Mouse (Mus musculus) midbrain, embryonic 15.5 days (tissue): ENCODE measurements around the gene 3110082J24Rik. TPM values are rescaled to one million over a fixed set of nuclear protein-coding genes. Genes with fewer than 3 reads are reported as not detected.

ENCODE experiments used
- ATAC-seq: fragments of 200-750 bp; cut with Nextera tagmentation; replicated peaks from 2 replicates; pipeline ENCODE4 v1.8.0; 2017; ENCODE audit warnings: moderate TSS enrichment
- H3K27ac ChIP-seq: fragments of 300-500 bp; sonication (generic); 2 replicates; pipeline ENCODE4 v1.5.1; 2015; ENCODE audit warnings: mild to moderate bottlenecking, inconsistent platforms
- H3K27me3 ChIP-seq: fragments of 300-500 bp; sonication (generic); replicated peaks from 2 replicates; pipeline ENCODE4 v1.6.1; 2015; ENCODE audit warnings: inconsistent platforms
- H3K36me3 ChIP-seq: fragments of 300-500 bp; sonication (generic); replicated peaks from 2 replicates; pipeline ENCODE4 v1.6.1; 2015; ENCODE audit warnings: inconsistent platforms
- H3K4me1 ChIP-seq: fragments of 300-500 bp; sonication (generic); 2 replicates; pipeline ENCODE4 v1.6.1; 2015; ENCODE audit warnings: inconsistent platforms
- H3K4me2 ChIP-seq: fragments of 300-500 bp; sonication (generic); 2 replicates; pipeline ENCODE4 v1.6.1; 2015; ENCODE audit warnings: inconsistent platforms, mild to moderate bottlenecking, moderate library complexity
- H3K4me3 ChIP-seq: fragments of 300-500 bp; sonication (generic); 2 replicates; pipeline ENCODE4 v1.5.1; 2015; ENCODE audit warnings: mild to moderate bottlenecking, inconsistent platforms
- H3K9ac ChIP-seq: fragments of 300-500 bp; sonication (generic); 2 replicates; pipeline ENCODE4 v1.6.1; 2015; ENCODE audit warnings: mild to moderate bottlenecking, inconsistent platforms
- H3K9me3 ChIP-seq: fragments of 300-500 bp; sonication (generic); 2 replicates; pipeline ENCODE4 v1.6.1; 2016; ENCODE audit warnings: inconsistent platforms
- WGBS: fragments of 180-500 bp; shearing (Covaris S2); methylation state at CpG from one replicate; pipeline ENCODE4 v1.1.7; 2015; ENCODE audit warnings: mixed read lengths; 5-methylcytosine and 5-hydroxymethylcytosine counted together
- polyA plus RNA-seq: library from polyadenylated mRNA; unstranded; fragments of >200 nt; fragmentation: Nextera tagmentation; extraction: Ambion mirVana; gene quantifications from 2 replicates; pipeline ENCODE4 v1.2.1, GENCODE M21; 2015

3110082J24Rik gene
- polyA plus RNA-seq, 1 experiment from 2014 or later, result 3.9 TPM

GRCm38 (mm10) chr5:30135711-30136231 lies 29.9 kb upstream of the 3110082J24Rik start:
- Histone ChIP-seq H3K36me3 (peaks cover 53% of the 10 kb centered on the region), H3K9me3 (no peaks in the 10 kb centered on the region), H3K9ac (no peak overlapping the region), H3K4me1 (no peaks in the 10 kb centered on the region), H3K4me3 (no peak overlapping the region), H3K4me2 (no peak overlapping the region), H3K27ac (no peak overlapping the region), H3K27me3 (no peaks in the 10 kb centered on the region)
- no peak for ATAC-seq
- 92% methylated on average over 11 of the region's 11 CpGs for WGBS

DNA sequence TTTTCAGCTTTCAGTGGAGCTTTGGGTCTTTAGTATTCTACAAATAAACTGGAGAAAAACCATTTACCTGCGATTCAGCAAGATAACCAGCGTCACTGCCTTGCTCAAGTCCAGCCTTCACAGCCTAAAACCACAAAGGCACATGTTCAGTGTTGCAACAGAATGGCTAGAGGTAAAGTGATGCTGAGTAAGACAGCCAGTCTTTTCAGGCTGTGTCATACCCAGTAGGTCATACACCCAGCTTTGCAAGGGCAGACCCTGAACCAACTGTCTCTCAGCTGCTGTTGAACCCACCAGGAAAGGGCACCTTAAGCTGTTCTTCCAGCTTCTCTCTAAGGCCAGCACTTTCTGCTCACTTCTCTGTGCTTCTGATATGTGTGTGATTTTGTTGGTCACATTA lies 26.3 kb upstream of the 3110082J24Rik start:
- Histone ChIP-seq H3K4me2 (no peak overlapping the region), H3K36me3 (peaks cover 63% of the 10 kb centered on the region), H3K27me3 (no peaks in the 10 kb centered on the region), H3K4me1 (no peaks in the 10 kb centered on the region), H3K27ac (no peak overlapping the region), H3K4me3 (no peak overlapping the region), H3K9me3 (no peaks in the 10 kb centered on the region), H3K9ac (no peak overlapping the region)
- 97% methylated on average over 2 of the region's 2 CpGs for WGBS
- ATAC-seq, result no peak

DNA sequence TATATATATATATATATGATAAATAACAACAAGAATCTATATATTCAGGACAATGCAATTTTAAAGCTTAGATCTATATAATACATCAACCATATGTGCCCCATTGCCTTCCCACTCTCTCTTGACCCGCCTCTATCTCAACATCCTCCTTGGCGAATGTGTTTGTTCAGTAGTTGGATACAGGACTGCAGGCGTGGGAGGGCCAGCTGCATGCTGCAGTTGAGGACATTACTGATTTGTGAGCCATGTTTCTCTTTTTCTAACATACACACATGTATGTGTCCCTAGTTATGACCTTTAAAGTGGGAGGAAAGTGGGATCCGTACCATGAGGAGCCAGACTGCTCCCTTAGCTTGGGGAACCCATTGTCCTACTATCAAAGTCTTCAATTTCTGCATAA lies 25.4 kb upstream of the 3110082J24Rik start:
- Histone ChIP-seq H3K9me3 (no peaks in the 10 kb centered on the region), H3K27me3 (no peaks in the 10 kb centered on the region), H3K9ac (no peak overlapping the region), H3K36me3 (peaks cover 62% of the 10 kb centered on the region), H3K4me1 (no peaks in the 10 kb centered on the region), H3K4me2 (no peak overlapping the region), H3K27ac (no peak overlapping the region), H3K4me3 (no peak overlapping the region)
- no peak for ATAC-seq
- 92% methylated on average over 4 of the region's 4 CpGs for WGBS

DNA sequence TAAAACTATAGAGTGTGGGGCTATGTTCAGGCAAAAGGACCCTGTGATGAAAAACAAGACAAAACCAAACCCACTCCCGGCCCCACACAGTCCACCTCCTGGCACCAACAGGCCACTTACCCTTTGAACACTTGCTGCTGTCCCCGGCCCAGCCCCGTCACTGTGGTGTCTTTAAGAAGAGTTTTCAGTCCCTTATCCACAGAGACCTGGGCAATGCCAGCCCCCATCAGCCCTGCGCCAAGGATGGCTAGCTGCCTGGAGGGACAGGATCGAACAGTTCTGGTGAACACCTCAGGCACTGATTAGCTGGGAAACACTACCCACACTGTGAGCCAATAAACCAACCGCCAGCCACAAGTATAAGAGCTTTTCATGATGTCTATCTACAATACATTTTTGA lies 22.8 kb upstream of the 3110082J24Rik start:
- no peak for ATAC-seq
- H3K9me3 ChIP-seq, result no peaks in the 10 kb centered on the region
- H3K27me3 ChIP-seq, result no peaks in the 10 kb centered on the region
- H3K36me3 ChIP-seq, result peaks cover 65% of the 10 kb centered on the region
- H3K4me3 ChIP-seq, result no peak overlapping the region
- no peak overlapping the region for H3K4me2 ChIP-seq
- no peak overlapping the region for H3K27ac ChIP-seq
- 97% methylated on average over 6 of the region's 6 CpGs for WGBS
- no peak overlapping the region for H3K9ac ChIP-seq
- H3K4me1 ChIP-seq, result no peaks in the 10 kb centered on the region

DNA sequence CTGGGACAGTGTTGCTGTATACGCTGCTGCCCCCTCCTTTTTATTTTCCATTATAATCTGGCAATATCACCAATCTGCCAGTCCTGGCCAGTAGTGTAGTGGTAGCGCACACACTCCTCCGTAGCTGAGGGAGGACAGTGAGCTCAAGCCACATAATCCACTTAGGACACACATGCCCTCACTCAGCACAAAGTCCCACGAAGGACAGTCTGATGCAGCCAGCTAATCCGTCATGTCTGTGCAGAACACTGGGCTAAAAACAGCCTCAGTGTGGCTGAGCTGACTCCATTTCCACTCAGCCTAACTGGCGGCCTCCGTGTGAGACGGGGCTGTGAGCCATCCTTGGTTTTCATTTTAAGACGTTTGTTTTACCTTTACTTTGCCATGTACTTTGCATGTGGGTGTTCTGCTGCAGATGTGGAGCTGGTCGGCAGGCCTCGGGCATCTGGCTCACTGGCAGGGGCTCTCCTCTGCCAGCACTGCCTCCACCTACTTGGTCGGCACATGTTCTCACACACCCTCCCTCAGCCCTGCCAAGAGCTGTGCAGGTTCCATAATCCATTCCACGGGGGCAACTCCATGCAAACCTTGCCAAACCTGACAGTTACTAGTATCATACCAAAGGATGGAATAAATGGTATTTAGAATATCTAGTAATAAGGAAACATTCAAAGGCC lies 22.2 kb upstream of the 3110082J24Rik start:
- ATAC-seq, result no peak
- Histone ChIP-seq H3K27ac (no peak overlapping the region), H3K4me1 (no peaks in the 10 kb centered on the region), H3K36me3 (peaks cover 66% of the 10 kb centered on the region), H3K9me3 (no peaks in the 10 kb centered on the region), H3K27me3 (no peaks in the 10 kb centered on the region), H3K4me3 (no peak overlapping the region), H3K9ac (no peak overlapping the region), H3K4me2 (no peak overlapping the region)
- WGBS, result 93% methylated on average over 13 of the region's 13 CpGs

GRCm38 (mm10) chr5:30126756-30127155 lies 20.9 kb upstream of the 3110082J24Rik start:
- 90% methylated on average over 7 of the region's 7 CpGs for WGBS
- H3K9ac ChIP-seq, result no peak overlapping the region
- H3K36me3 ChIP-seq, result peaks cover 69% of the 10 kb centered on the region
- ATAC-seq, result no peak
- no peaks in the 10 kb centered on the region for H3K9me3 ChIP-seq
- no peaks in the 10 kb centered on the region for H3K4me1 ChIP-seq
- H3K27me3 ChIP-seq, result no peaks in the 10 kb centered on the region
- no peak overlapping the region for H3K27ac ChIP-seq
- no peak overlapping the region for H3K4me3 ChIP-seq
- no peak overlapping the region for H3K4me2 ChIP-seq

- H3K27me3 ChIP-seq, result no peaks in the 10 kb centered on the region
- no peak overlapping the region for H3K4me2 ChIP-seq
- no peak overlapping the region for H3K4me3 ChIP-seq
- H3K27ac ChIP-seq, result no peak overlapping the region
- H3K4me1 ChIP-seq, result no peaks in the 10 kb centered on the region
- ATAC-seq, result no peak
- WGBS, result 39% methylated on average over 5 of the region's 5 CpGs
- no peaks in the 10 kb centered on the region for H3K9me3 ChIP-seq
- H3K36me3 ChIP-seq, result peaks cover 75% of the 10 kb centered on the region
- H3K9ac ChIP-seq, result no peak overlapping the region
Observed at GRCm38 (mm10) chr5:30125587-30125986, 19.7 kb upstream of the 3110082J24Rik start.

GRCm38 (mm10) chr5:30122481-30122880 lies 16.6 kb upstream of the 3110082J24Rik start:
- ATAC-seq, result no peak
- no peak overlapping the region for H3K4me2 ChIP-seq
- H3K36me3 ChIP-seq, result peaks cover 76% of the 10 kb centered on the region
- no peak overlapping the region for H3K4me3 ChIP-seq
- H3K9ac ChIP-seq, result no peak overlapping the region
- no peak overlapping the region for H3K27ac ChIP-seq
- WGBS, result 94% methylated on average over 6 of the region's 6 CpGs
- H3K9me3 ChIP-seq, result no peaks in the 10 kb centered on the region
- H3K27me3 ChIP-seq, result no peaks in the 10 kb centered on the region
- no peaks in the 10 kb centered on the region for H3K4me1 ChIP-seq

DNA sequence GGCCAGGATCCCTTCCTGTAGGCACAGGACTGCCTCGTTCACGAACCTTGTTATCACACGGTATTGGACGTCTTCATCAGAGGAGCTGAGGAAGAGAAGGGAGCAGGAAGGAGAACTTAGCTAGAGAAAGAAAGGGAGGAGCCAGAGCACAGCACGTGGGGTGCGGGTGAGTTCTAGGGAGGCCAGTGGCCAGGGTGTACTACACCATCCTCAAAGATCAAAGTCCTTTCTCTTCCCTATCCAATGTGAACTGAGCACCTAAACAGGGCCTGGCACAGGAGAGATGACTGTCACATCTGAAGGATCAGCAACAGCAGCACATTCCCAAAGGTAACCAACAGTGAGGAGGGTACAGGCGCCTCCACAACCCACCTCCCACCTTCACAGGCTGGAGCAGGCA lies 14.2 kb upstream of the 3110082J24Rik start:
- WGBS, result 82% methylated on average over 7 of the region's 7 CpGs

GRCm38 (mm10) chr5:30119163-30119562 lies 13.3 kb upstream of the 3110082J24Rik start:
- ATAC-seq, result no peak

More for the DNA sequence above, 14.2 kb upstream of the 3110082J24Rik start:
- Histone ChIP-seq H3K4me1 (no peaks in the 10 kb centered on the region), H3K27ac (no peak overlapping the region), H3K36me3 (peaks cover 64% of the 10 kb centered on the region), H3K27me3 (no peaks in the 10 kb centered on the region), H3K4me2 (no peak overlapping the region), H3K9ac (no peak overlapping the region), H3K9me3 (no peaks in the 10 kb centered on the region), H3K4me3 (no peak overlapping the region)
- ATAC-seq, result no peak

DNA sequence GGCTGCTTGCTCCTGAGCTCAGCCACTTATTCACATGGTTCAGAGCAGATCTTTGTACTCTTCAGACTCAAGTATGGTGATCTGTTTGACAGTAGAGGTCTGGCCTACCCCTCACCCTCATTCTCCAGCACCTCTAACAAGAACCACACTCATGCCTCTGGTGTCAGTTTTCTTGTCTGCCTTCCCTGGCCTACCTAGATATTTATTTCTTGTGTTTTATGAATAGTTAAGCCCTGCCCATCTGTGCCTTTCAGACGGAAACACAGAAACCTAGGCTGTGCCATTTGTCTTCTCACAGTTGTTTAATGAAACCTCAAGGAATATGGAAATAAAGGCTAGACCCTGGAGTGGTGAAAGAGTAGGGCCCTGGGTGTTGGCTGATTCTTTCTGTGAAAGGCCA lies 12.1 kb upstream of the 3110082J24Rik start:
- no peak overlapping the region for H3K4me3 ChIP-seq
- WGBS, result 93% methylated on average over 1 of the region's 1 CpGs
- no peaks in the 10 kb centered on the region for H3K9me3 ChIP-seq
- peaks cover 16% of the 10 kb centered on the region for H3K4me1 ChIP-seq
- peaks cover 45% of the 10 kb centered on the region for H3K36me3 ChIP-seq
- no peaks in the 10 kb centered on the region; the same call in 1 of the 2 replicates for H3K27me3 ChIP-seq
- H3K27ac ChIP-seq, result no peak overlapping the region
- ATAC-seq, result no peak
- no peak overlapping the region for H3K4me2 ChIP-seq
- H3K9ac ChIP-seq, result no peak overlapping the region

More at GRCm38 (mm10) chr5:30119163-30119562, 13.3 kb upstream of the 3110082J24Rik start:
- H3K27me3 ChIP-seq, result no peaks in the 10 kb centered on the region
- no peaks in the 10 kb centered on the region for H3K9me3 ChIP-seq
- peaks cover 6% of the 10 kb centered on the region for H3K4me1 ChIP-seq
- H3K4me2 ChIP-seq, result no peak overlapping the region
- WGBS, result 73% methylated on average over 6 of the region's 6 CpGs
- H3K4me3 ChIP-seq, result no peak overlapping the region
- H3K9ac ChIP-seq, result no peak overlapping the region
- peaks cover 54% of the 10 kb centered on the region for H3K36me3 ChIP-seq
- H3K27ac ChIP-seq, result no peak overlapping the region

- Histone ChIP-seq H3K36me3 (peaks cover 25% of the 10 kb centered on the region), H3K27ac (no peak overlapping the region), H3K4me3 (no peak overlapping the region), H3K9ac (no peak overlapping the region), H3K4me2 (no peak overlapping the region), H3K27me3 (no peaks in the 10 kb centered on the region; the same call in 1 of the 2 replicates), H3K4me1 (peaks cover 25% of the 10 kb centered on the region), H3K9me3 (no peaks in the 10 kb centered on the region)
- ATAC-seq, result no peak
- WGBS, result 45% methylated on average over 10 of the region's 10 CpGs
Observed at GRCm38 (mm10) chr5:30115718-30116117, 9.8 kb upstream of the 3110082J24Rik start.

- WGBS, result 6% methylated on average over 28 of the region's 28 CpGs
- Histone ChIP-seq H3K4me1 (peaks cover 34% of the 10 kb centered on the region), H3K9ac (peak overlapping the region; percentile 50), H3K9me3 (no peaks in the 10 kb centered on the region), H3K27me3 (no peaks in the 10 kb centered on the region; the same call in 1 of the 2 replicates), H3K4me2 (peak overlapping the region; percentile 75), H3K4me3 (peak overlapping the region; percentile 50), H3K36me3 (peaks cover 16% of the 10 kb centered on the region), H3K27ac (peak overlapping the region; percentile 48; the same call in 1 of the 2 replicates)
- ATAC-seq, result no peak; the same call in 1 of the 2 replicates
Observed at GRCm38 (mm10) chr5:30114761-30115140, 8.9 kb upstream of the 3110082J24Rik start.
